Mouse (Mus musculus): ENCODE results near the gene Mrpl20. TPM values are rescaled to one million over a fixed set of nuclear protein-coding genes. Genes with fewer than 3 reads are reported as not detected.

Gene Mrpl20
- polyA plus RNA-seq, 1 experiment from 2014 or later: 152 TPM

DNA sequence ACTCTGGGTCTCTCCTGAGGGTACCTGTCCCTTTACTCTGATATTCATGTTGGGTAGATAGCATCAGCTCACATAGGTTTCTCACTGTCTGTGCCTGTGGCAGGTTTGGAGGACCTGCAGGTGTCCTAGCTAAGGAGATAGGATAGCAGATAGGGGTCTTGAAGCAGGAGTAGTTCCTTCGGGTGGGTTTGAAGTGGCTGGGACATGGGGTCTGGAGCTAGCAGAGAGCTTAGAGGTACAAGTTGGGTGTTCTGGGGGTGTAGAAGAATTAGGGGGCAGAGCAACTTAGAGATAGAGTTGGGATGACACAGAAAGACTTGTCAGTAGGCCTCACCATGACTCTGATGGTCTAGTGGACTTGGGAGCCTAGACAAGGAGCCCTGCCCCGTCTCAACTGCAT is 46.7 kb downstream of the Mrpl20 start:
- Histone ChIP-seq H3K4me2 (no peak overlapping the region), H3K9ac (ENCODE audit: low read depth, low read length) (no peak overlapping the region), H3K27me3 (ENCODE audit: control insufficient read depth, insufficient read depth, low read length) (no peaks in the 10 kb centered on the region), H3K4me3 (ENCODE audit: low read depth, low read length) (no peak overlapping the region), H3K4me1 (ENCODE audit: control insufficient read depth, insufficient read depth, low read length) (peaks cover 11% of the 10 kb centered on the region), H3K9me3 (replicated peaks; ENCODE audit: control insufficient read depth, low read length) (no peaks in the 10 kb centered on the region), H3K27ac (ENCODE audit: low read depth, low read length) (no peak overlapping the region), H3K36me3 (ENCODE audit: control insufficient read depth, insufficient read depth, low read length) (no peaks in the 10 kb centered on the region; the same call in 1 of the 2 replicates)
- ATAC-seq (replicated peaks; ENCODE audit: insufficient number of reproducible peaks, low FRiP score, low TSS enrichment): no peak
- 77% methylated on average over 2 of the region's 2 CpGs for WGBS (ENCODE audit: insufficient replicate concordance)

DNA sequence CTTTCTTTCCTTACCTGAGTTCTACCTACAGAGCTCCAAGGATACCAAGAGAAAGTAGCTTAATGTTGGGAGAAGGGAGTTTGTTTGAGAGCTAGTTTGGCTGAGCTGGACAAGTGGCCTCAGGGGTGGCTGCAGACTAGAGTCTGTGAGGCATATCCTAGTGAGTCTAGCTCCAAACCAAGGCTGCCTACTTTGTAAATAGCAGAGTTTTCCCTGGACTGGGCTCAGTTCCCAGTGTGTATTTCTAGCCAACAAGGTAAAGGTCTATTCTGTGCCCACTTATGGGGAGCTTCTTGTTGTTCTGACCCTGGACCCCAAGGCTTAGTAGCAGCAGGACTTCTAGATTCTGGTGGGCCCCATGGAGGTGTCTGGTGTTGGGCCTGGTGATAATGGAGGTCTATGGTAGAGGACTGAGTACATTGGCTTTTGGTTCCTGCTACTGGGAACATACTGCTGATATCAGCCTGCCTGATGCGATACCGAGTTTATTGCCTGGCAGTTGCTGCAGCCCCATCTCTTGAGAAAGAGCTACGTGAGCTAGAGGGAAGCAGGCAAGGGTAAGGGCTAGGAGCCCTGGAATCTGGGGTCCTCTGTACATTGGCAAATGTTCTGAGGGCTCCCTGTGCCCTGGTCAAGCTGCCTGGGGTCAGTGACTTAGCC is 47.2 kb downstream of the Mrpl20 start:
- no peak overlapping the region for H3K4me3 ChIP-seq (ENCODE audit: low read depth, low read length)
- no peak overlapping the region for H3K9ac ChIP-seq (ENCODE audit: low read depth, low read length)
- WGBS (ENCODE audit: insufficient replicate concordance): 91% methylated on average over 3 of the region's 3 CpGs
- H3K9me3 ChIP-seq (replicated peaks; ENCODE audit: control insufficient read depth, low read length): no peaks in the 10 kb centered on the region
- no peaks in the 10 kb centered on the region for H3K27me3 ChIP-seq (ENCODE audit: control insufficient read depth, insufficient read depth, low read length)
- H3K4me1 ChIP-seq (ENCODE audit: control insufficient read depth, insufficient read depth, low read length): peaks cover 11% of the 10 kb centered on the region
- H3K27ac ChIP-seq (ENCODE audit: low read depth, low read length): no peak overlapping the region
- ATAC-seq (replicated peaks; ENCODE audit: insufficient number of reproducible peaks, low FRiP score, low TSS enrichment): no peak
- H3K36me3 ChIP-seq (ENCODE audit: control insufficient read depth, insufficient read depth, low read length): peaks cover 2% of the 10 kb centered on the region; the same call in 1 of the 2 replicates
- H3K4me2 ChIP-seq: no peak overlapping the region

DNA sequence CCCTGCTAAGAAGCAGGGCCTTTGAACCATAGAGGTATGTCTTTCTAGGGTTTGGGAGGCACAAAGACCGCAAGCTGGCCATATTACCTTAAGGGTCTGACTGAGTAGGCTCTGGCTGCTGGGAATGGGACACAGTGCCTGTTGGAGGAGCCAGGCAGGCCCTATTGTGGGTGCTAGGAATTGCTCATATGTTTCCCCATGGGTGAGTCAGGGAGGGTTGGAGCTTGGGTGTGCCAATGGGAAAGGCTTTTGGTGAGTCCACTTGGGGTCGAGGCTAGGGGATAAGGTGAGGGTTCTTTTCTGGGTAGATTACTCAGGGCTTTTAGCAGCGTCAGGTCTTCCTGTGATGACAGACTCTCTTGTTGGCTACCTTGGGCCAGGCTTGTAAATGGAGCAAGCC is 48.7 kb downstream of the Mrpl20 start:
- no peak overlapping the region for H3K4me3 ChIP-seq (ENCODE audit: low read depth, low read length)

DNA sequence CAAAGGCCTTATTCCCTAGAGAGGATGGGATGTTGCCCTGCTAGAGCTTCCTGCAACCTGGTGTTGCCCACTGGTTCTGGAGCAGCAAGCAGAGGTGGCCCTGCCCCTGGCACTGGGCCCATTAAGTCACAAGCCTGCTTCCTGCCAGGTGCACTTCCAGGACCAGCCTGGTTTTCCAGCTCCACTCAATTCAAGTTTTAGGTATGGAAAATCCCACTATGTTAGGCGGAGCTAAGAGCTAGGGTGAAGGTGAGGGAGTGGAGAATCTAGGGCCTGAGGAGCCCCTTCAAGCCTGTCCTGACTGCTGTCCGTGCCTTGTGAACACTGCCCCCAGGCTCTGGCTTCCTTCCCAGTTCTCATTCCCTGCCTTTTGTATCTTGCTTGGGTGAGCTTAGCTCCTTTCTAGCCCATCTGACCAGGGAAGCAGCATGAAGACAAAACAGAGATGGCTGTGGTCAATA is 49.3 kb downstream of the Mrpl20 start:
- H3K27ac ChIP-seq (ENCODE audit: low read depth, low read length): no peak overlapping the region
- no peaks in the 10 kb centered on the region for H3K9me3 ChIP-seq (replicated peaks; ENCODE audit: control insufficient read depth, low read length)
- WGBS (ENCODE audit: insufficient replicate concordance): 78% methylated on average over 2 of the region's 2 CpGs
- H3K4me3 ChIP-seq (ENCODE audit: low read depth, low read length): no peak overlapping the region
- peaks cover 16% of the 10 kb centered on the region for H3K36me3 ChIP-seq (ENCODE audit: control insufficient read depth, insufficient read depth, low read length)
- no peak for ATAC-seq (replicated peaks; ENCODE audit: insufficient number of reproducible peaks, low FRiP score, low TSS enrichment)
- H3K4me1 ChIP-seq (ENCODE audit: control insufficient read depth, insufficient read depth, low read length): peaks cover 11% of the 10 kb centered on the region
- no peak overlapping the region for H3K4me2 ChIP-seq
- H3K9ac ChIP-seq (ENCODE audit: low read depth, low read length): no peak overlapping the region
- no peaks in the 10 kb centered on the region for H3K27me3 ChIP-seq (ENCODE audit: control insufficient read depth, insufficient read depth, low read length)

More for the DNA sequence above, 48.7 kb downstream of the Mrpl20 start:
- H3K9ac ChIP-seq (ENCODE audit: low read depth, low read length): no peak overlapping the region
- no peak for ATAC-seq (replicated peaks; ENCODE audit: insufficient number of reproducible peaks, low FRiP score, low TSS enrichment)
- H3K4me1 ChIP-seq (ENCODE audit: control insufficient read depth, insufficient read depth, low read length): peaks cover 11% of the 10 kb centered on the region
- peaks cover 13% of the 10 kb centered on the region for H3K36me3 ChIP-seq (ENCODE audit: control insufficient read depth, insufficient read depth, low read length)
- H3K4me2 ChIP-seq: no peak overlapping the region
- H3K9me3 ChIP-seq (replicated peaks; ENCODE audit: control insufficient read depth, low read length): no peaks in the 10 kb centered on the region
- 85% methylated on average over 3 of the region's 3 CpGs for WGBS (ENCODE audit: insufficient replicate concordance)
- no peak overlapping the region for H3K27ac ChIP-seq (ENCODE audit: low read depth, low read length)
- H3K27me3 ChIP-seq (ENCODE audit: control insufficient read depth, insufficient read depth, low read length): no peaks in the 10 kb centered on the region

DNA sequence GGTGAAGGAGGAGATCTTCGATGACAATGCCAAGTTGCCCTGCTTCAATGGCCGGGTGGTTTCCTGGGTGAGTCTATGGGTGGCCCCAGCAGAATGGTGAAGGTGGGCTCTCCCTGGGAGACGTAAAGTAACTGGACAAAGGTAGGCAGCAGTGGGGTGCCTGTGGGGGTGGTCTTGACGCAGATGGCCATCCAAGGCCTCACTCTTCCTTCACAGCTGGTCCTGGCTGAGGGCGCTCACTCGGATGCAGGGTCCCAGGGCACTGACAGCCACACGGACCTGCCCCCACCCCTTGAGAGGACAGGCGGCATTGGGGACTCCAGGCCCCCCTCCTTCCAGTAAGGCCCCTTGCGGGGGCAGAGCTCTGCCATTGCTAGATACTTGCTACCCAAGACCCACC is 50.7 kb downstream of the Mrpl20 start:
- Histone ChIP-seq H3K4me2 (no peak overlapping the region), H3K4me1 (ENCODE audit: control insufficient read depth, insufficient read depth, low read length) (peaks cover 5% of the 10 kb centered on the region), H3K27me3 (ENCODE audit: control insufficient read depth, insufficient read depth, low read length) (no peaks in the 10 kb centered on the region), H3K36me3 (ENCODE audit: control insufficient read depth, insufficient read depth, low read length) (peaks cover 20% of the 10 kb centered on the region), H3K9me3 (replicated peaks; ENCODE audit: control insufficient read depth, low read length) (no peaks in the 10 kb centered on the region), H3K27ac (ENCODE audit: low read depth, low read length) (no peak overlapping the region), H3K4me3 (ENCODE audit: low read depth, low read length) (no peak overlapping the region), H3K9ac (ENCODE audit: low read depth, low read length) (no peak overlapping the region)
- ATAC-seq (replicated peaks; ENCODE audit: insufficient number of reproducible peaks, low FRiP score, low TSS enrichment): no peak
- WGBS (ENCODE audit: insufficient replicate concordance): 91% methylated on average over 9 of the region's 9 CpGs

DNA sequence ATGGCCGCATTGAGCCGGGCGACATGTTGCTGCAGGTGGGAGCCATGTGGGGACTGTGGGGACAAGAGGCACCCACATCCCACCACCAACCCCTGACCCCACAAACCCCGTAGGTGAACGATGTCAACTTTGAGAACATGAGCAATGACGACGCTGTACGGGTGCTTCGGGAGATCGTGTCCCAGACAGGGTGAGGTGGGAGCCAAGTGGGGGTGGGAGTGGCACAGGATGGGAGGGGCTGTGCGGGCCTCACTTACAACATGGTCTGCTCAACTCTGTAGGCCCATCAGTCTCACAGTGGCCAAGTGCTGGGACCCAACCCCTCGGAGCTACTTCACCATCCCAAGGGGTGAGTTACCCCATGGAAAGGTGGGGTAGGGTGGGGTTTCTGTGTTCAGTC is 52.3 kb downstream of the Mrpl20 start:
- no peak overlapping the region for H3K27ac ChIP-seq (ENCODE audit: low read depth, low read length)
- H3K9me3 ChIP-seq (replicated peaks; ENCODE audit: control insufficient read depth, low read length): no peaks in the 10 kb centered on the region
- H3K27me3 ChIP-seq (ENCODE audit: control insufficient read depth, insufficient read depth, low read length): no peaks in the 10 kb centered on the region
- H3K4me2 ChIP-seq: no peak overlapping the region
- H3K4me1 ChIP-seq (ENCODE audit: control insufficient read depth, insufficient read depth, low read length): no peaks in the 10 kb centered on the region
- no peak overlapping the region for H3K4me3 ChIP-seq (ENCODE audit: low read depth, low read length)
- no peak overlapping the region for H3K9ac ChIP-seq (ENCODE audit: low read depth, low read length)
- no peak for ATAC-seq (replicated peaks; ENCODE audit: insufficient number of reproducible peaks, low FRiP score, low TSS enrichment)
- WGBS (ENCODE audit: insufficient replicate concordance): 94% methylated on average over 12 of the region's 12 CpGs
- peaks cover 20% of the 10 kb centered on the region for H3K36me3 ChIP-seq (ENCODE audit: control insufficient read depth, insufficient read depth, low read length)

DNA sequence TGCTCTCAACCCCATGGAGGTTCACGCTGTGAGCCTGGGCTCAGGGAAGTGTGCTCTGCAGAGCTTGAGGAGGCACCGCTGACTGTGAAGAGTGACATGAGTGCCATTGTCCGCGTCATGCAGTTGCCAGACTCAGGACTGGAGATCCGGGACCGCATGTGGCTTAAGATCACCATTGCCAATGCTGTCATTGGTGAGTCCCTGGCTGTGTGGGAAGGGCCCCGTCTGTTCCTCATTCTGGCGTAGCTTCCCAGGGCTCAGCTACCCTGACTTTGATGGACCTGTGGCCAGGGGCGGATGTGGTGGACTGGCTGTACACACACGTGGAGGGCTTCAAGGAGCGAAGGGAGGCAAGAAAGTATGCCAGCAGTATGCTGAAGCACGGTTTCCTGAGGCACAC is 53.4 kb downstream of the Mrpl20 start:
- ATAC-seq (replicated peaks; ENCODE audit: insufficient number of reproducible peaks, low FRiP score, low TSS enrichment): no peak
- H3K4me2 ChIP-seq: no peak overlapping the region
- H3K27me3 ChIP-seq (ENCODE audit: control insufficient read depth, insufficient read depth, low read length): no peaks in the 10 kb centered on the region
- H3K9ac ChIP-seq (ENCODE audit: low read depth, low read length): no peak overlapping the region
- H3K4me1 ChIP-seq (ENCODE audit: control insufficient read depth, insufficient read depth, low read length): no peaks in the 10 kb centered on the region
- H3K4me3 ChIP-seq (ENCODE audit: low read depth, low read length): no peak overlapping the region
- H3K27ac ChIP-seq (ENCODE audit: low read depth, low read length): no peak overlapping the region
- no peaks in the 10 kb centered on the region for H3K9me3 ChIP-seq (replicated peaks; ENCODE audit: control insufficient read depth, low read length)
- 92% methylated on average over 12 of the region's 12 CpGs for WGBS (ENCODE audit: insufficient replicate concordance)
- peaks cover 20% of the 10 kb centered on the region for H3K36me3 ChIP-seq (ENCODE audit: control insufficient read depth, insufficient read depth, low read length)

DNA sequence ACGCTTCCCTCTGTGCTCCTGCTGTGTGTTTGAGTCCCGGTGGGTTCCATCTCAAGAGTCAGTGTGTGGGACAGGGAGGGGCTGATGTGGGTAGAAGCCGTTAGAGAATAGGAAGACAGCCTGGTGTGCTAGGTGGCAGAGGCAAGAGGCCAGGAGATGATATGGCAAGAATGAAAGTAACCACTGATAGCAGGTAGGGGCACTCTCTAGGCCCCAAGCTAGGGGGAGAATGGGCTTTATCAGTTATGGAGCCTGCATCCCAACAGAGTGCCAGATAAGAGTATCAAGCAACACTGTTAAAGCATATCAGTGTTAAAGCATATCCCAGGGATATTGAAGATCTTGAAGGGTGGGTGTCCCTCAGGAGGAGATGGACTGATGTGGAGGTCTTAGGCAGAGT is 54.2 kb downstream of the Mrpl20 start:
- Histone ChIP-seq H3K4me1 (ENCODE audit: control insufficient read depth, insufficient read depth, low read length) (no peaks in the 10 kb centered on the region), H3K27ac (ENCODE audit: low read depth, low read length) (no peak overlapping the region), H3K36me3 (ENCODE audit: control insufficient read depth, insufficient read depth, low read length) (peaks cover 20% of the 10 kb centered on the region), H3K9me3 (replicated peaks; ENCODE audit: control insufficient read depth, low read length) (no peaks in the 10 kb centered on the region), H3K4me3 (ENCODE audit: low read depth, low read length) (no peak overlapping the region), H3K9ac (ENCODE audit: low read depth, low read length) (no peak overlapping the region), H3K27me3 (ENCODE audit: control insufficient read depth, insufficient read depth, low read length) (no peaks in the 10 kb centered on the region), H3K4me2 (no peak overlapping the region)
- 56% methylated on average over 3 of the region's 3 CpGs for WGBS (ENCODE audit: insufficient replicate concordance)
- no peak for ATAC-seq (replicated peaks; ENCODE audit: insufficient number of reproducible peaks, low FRiP score, low TSS enrichment)

DNA sequence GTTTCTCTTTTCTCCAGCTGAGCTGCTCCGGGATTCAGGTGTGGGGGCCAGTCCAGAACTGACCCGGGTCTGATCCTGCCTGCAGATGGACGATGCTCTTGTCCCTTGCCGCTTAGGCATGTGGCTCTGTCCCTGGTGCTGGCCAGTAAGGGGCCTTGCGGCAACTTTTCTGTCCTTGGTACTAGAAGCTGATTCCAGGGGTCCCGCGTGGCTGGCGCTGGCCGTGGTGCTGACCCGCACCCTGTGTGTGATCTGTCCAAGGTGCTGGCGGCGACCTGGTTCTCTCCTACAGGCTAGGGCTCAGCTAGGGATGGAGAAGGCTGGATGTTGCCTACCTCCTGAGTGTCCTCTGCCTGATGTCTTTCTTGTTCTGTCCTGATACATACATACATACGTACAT is 56.6 kb downstream of the Mrpl20 start:
- no peak for ATAC-seq (replicated peaks; ENCODE audit: insufficient number of reproducible peaks, low FRiP score, low TSS enrichment)

More for the DNA sequence above, 56.6 kb downstream of the Mrpl20 start:
- H3K27me3 ChIP-seq (ENCODE audit: control insufficient read depth, insufficient read depth, low read length): no peaks in the 10 kb centered on the region
- H3K4me3 ChIP-seq (ENCODE audit: low read depth, low read length): no peak overlapping the region
- no peak overlapping the region for H3K27ac ChIP-seq (ENCODE audit: low read depth, low read length)
- 17% methylated on average over 13 of the region's 13 CpGs for WGBS (ENCODE audit: insufficient replicate concordance)
- no peak overlapping the region for H3K9ac ChIP-seq (ENCODE audit: low read depth, low read length)
- H3K4me1 ChIP-seq (ENCODE audit: control insufficient read depth, insufficient read depth, low read length): no peaks in the 10 kb centered on the region
- no peak overlapping the region for H3K4me2 ChIP-seq
- H3K9me3 ChIP-seq (replicated peaks; ENCODE audit: control insufficient read depth, low read length): no peaks in the 10 kb centered on the region
- peaks cover 20% of the 10 kb centered on the region for H3K36me3 ChIP-seq (ENCODE audit: control insufficient read depth, insufficient read depth, low read length)

Data from heart, embryonic 11.5 days (tissue).